Mouse (Mus musculus) megakaryocyte, adult 5-6 weeks (primary cell): ENCODE measurements around the gene Asz1. TPM values are rescaled to one million over a fixed set of nuclear protein-coding genes. Genes with fewer than 3 reads are reported as not detected.

Source experiments
- ATAC-seq: 2 replicates; pipeline ENCODE4 v1.8.0; 2016; ENCODE audit warnings: mild to moderate bottlenecking, inconsistent platforms; ENCODE audit not compliant: poor library complexity, severe bottlenecking
- total RNA-seq, 2 experiments: library from RNA; stranded (forward) in 1 of 2; stranded (reverse) in 1 of 2; fragments of 153-499, 151-499 nt in 1 of 2; fragments of 221-1000, 200-1000 nt in 1 of 2; gene quantifications; 2 replicates each; pipeline versions ENCODE4 v1.2.3 to v1.2.4; 2015 to 2017

Gene Asz1
- total RNA-seq, 2 experiments from 2014 or later: not detected

- no peak for ATAC-seq
These were observed 95.5 kb downstream of the Asz1 start for GRCm38 (mm10) chr6:18013346-18013745.

GRCm38 (mm10) chr6:18007356-18007755 lies 101.5 kb downstream of the Asz1 start:
- ATAC-seq: no peak

GRCm38 (mm10) chr6:18002065-18002464 lies 106.8 kb downstream of the Asz1 start:
- no peak for ATAC-seq

Other genes starting within 250 kb of the Asz1 start
- not detected in 2 replicates for gene Wnt2, start 78.5 kb downstream of the Asz1 start, total RNA-seq (2015)
- gene Wnt2, start 78.5 kb downstream of the Asz1 start, total RNA-seq (2017): not detected in 2 replicates
- not detected in 2 replicates for gene Cftr, start 61.6 kb upstream of the Asz1 start, total RNA-seq (2015)
- gene Cftr, start 61.6 kb upstream of the Asz1 start, total RNA-seq (2017): not detected in 2 replicates